Mouse (Mus musculus) heart, postnatal 25 days (tissue): Measurements from ENCODE around the gene Dhrs4. TPM values are rescaled to one million over a fixed set of nuclear protein-coding genes. Genes with fewer than 3 reads are reported as not detected.

Source experiments
- DNase-seq: peaks from one replicate; pipeline ENCODE4 v3.0.0; 2022; ENCODE audit warnings: low spot score
- intact Hi-C: fragments of 180-260 bp; cut with DNase I; formaldehyde crosslinking; loops from one replicate; pipeline ENCODE4 v1.15.1; 2025
- total RNA-seq, 2 experiments: library from RNA; stranded (reverse); gene quantifications; 2 replicates each; pipeline ENCODE4 v1.2.3; 2021

Gene Dhrs4
- total RNA-seq, 2 experiments from 2014 or later, result 99.7 to 119 TPM

GRCm38 (mm10) chr14:55479629-55480028, 1.1 kb downstream of the Dhrs4 start:
- DNase-seq, result no peak
- intact Hi-C loops, result no loop called here

GRCm38 (mm10) chr14:55484430-55485085, 6.0 kb downstream of the Dhrs4 start:
- intact Hi-C loops, result no loop called here
- DNase-seq, result no peak

GRCm38 (mm10) chr14:55486836-55487235, 8.3 kb downstream of the Dhrs4 start:
- intact Hi-C loops, result no loop called here

GRCm38 (mm10) chr14:55490361-55491201, 12.0 kb downstream of the Dhrs4 start, which contains the start of gene Carmil3:
Carmil3 (plus strand) TSS chr14:55490651.
- DNase-seq, result peak; percentile 31
- intact Hi-C loops, result loop anchor here (10.0 kb wide), 1 partner anchor 264 kb away; the partner anchor contains the start of gene Cideb

More at GRCm38 (mm10) chr14:55486836-55487235, 8.3 kb downstream of the Dhrs4 start:
- no peak for DNase-seq

- intact Hi-C loops, result loop anchor here (10.0 kb wide), 1 partner anchor 263 kb away; the partner anchor contains the start of gene Cideb
- DNase-seq, result peak; percentile 37
Observed at GRCm38 (mm10) chr14:55491291-55491833, 12.8 kb downstream of the Dhrs4 start.

GRCm38 (mm10) chr14:55492103-55492502, 13.5 kb downstream of the Dhrs4 start:
- intact Hi-C loops, result loop anchor here (10.0 kb wide), 1 partner anchor 263 kb away; the partner anchor contains the start of gene Cideb
- DNase-seq, result no peak

- DNase-seq, result no peak
- intact Hi-C loops, result loop anchor here (5.0 to 10.0 kb wide), 2 partner anchors 107 to 259 kb away; partner anchors contain the start of genes Cideb and Irf9
Observed at GRCm38 (mm10) chr14:55495509-55496240, 17.1 kb downstream of the Dhrs4 start.

- intact Hi-C loops, result loop anchor here (1.0 to 10.0 kb wide), 4 partner anchors 39 to 258 kb away; partner anchors contain the start of genes Cideb and Irf9
- no peak for DNase-seq
Observed at GRCm38 (mm10) chr14:55496761-55497448, 18.3 kb downstream of the Dhrs4 start.

GRCm38 (mm10) chr14:55497449-55497821, 18.9 kb downstream of the Dhrs4 start:
- DNase-seq, result peak; percentile 61
- intact Hi-C loops, result loop anchor here (1.0 to 10.0 kb wide), 4 partner anchors 39 to 257 kb away; partner anchors contain the start of genes Cideb and Irf9

- intact Hi-C loops, result no loop called here
- no peak for DNase-seq
Observed at GRCm38 (mm10) chr14:55505612-55506011, 27.1 kb downstream of the Dhrs4 start.

GRCm38 (mm10) chr14:55507801-55508200, 29.2 kb downstream of the Dhrs4 start:
- intact Hi-C loops, result no loop called here
- no peak for DNase-seq

- DNase-seq, result no peak
- intact Hi-C loops, result no loop called here
Observed at GRCm38 (mm10) chr14:55509540-55509939, 31.0 kb downstream of the Dhrs4 start.

GRCm38 (mm10) chr14:55510125-55510731, 31.7 kb downstream of the Dhrs4 start, which contains the start of gene Cpne6:
Cpne6 (plus strand) TSS chr14:55510445.
- no peak for DNase-seq
- intact Hi-C loops, result no loop called here

- intact Hi-C loops, result no loop called here
- no peak for DNase-seq
Observed at GRCm38 (mm10) chr14:55511037-55511436, 32.5 kb downstream of the Dhrs4 start.

- intact Hi-C loops, result no loop called here
Observed at GRCm38 (mm10) chr14:55513927-55514326, 35.4 kb downstream of the Dhrs4 start.

GRCm38 (mm10) chr14:55515846-55516245, 37.3 kb downstream of the Dhrs4 start:
- intact Hi-C loops, result no loop called here
- DNase-seq, result no peak

More at GRCm38 (mm10) chr14:55513927-55514326, 35.4 kb downstream of the Dhrs4 start:
- DNase-seq, result no peak

GRCm38 (mm10) chr14:55518897-55519296, 40.3 kb downstream of the Dhrs4 start:
- no peak for DNase-seq
- intact Hi-C loops, result no loop called here

GRCm38 (mm10) chr14:55519604-55520003, 41.0 kb downstream of the Dhrs4 start:
- intact Hi-C loops, result no loop called here
- DNase-seq, result no peak
